Mouse (Mus musculus): ENCODE data around the gene Top3b. TPM values are rescaled to one million over a fixed set of nuclear protein-coding genes. Genes with fewer than 3 reads are reported as not detected.
A peak's percentile ranks its signal among the peaks of the same experiment; 100 is the strongest.

Top3b gene
- polyA plus RNA-seq (2012; rRNA removed): 86.6 and 87.1 TPM in 2 replicates

GRCm38 (mm10) chr16:16870617-16871331 lies at the start of gene Top3b, which contains the start of gene Vpreb1:
Gene Top3b, plus strand, starts transcription at chr16:16870736.
Gene Vpreb1, minus strand, starts transcription at chr16:16870843.
- peaks cover 3% of the 10 kb centered on the region for H3K4me1 ChIP-seq (ENCODE audit: control insufficient read depth, insufficient read depth, low read length)
- H3K4me3 ChIP-seq (ENCODE audit: control insufficient read depth, low read depth, low read length): peak within 1 kb of the TSS; percentile 94
- TF ChIP-seq CTCF (IDR thresholded peaks at IDR 0.05; ENCODE audit: control insufficient read depth, insufficient read depth, insufficient replicate concordance, low read depth, low read length) (peak; percentile 21; the same call in 1 of the 2 replicates), POLR2A (IDR thresholded peaks at IDR 0.05; ENCODE audit: control insufficient read depth, low read depth, low read length) (peak; percentile 92)
- H3K27me3 ChIP-seq (ENCODE audit: control insufficient read depth, insufficient read depth, low read length): no peaks in the 10 kb centered on the region
- no peaks in the 10 kb centered on the region for H3K36me3 ChIP-seq (ENCODE audit: control insufficient read depth, insufficient read depth, low read length)
- peak within 1 kb of the TSS; percentile 85 for H3K27ac ChIP-seq (ENCODE audit: control insufficient read depth, insufficient read depth, low read depth, low read length)

- peaks cover 7% of the 10 kb centered on the region for H3K4me1 ChIP-seq (ENCODE audit: control insufficient read depth, insufficient read depth, low read length)
- TF ChIP-seq POLR2A (IDR thresholded peaks at IDR 0.05; ENCODE audit: control insufficient read depth, low read depth, low read length) (no peak), CTCF (IDR thresholded peaks at IDR 0.05; ENCODE audit: control insufficient read depth, insufficient read depth, insufficient replicate concordance, low read depth, low read length) (no peak)
- H3K4me3 ChIP-seq (ENCODE audit: control insufficient read depth, low read depth, low read length): no peak overlapping the region
- no peak overlapping the region for H3K27ac ChIP-seq (ENCODE audit: control insufficient read depth, insufficient read depth, low read depth, low read length)
- H3K27me3 ChIP-seq (ENCODE audit: control insufficient read depth, insufficient read depth, low read length): no peaks in the 10 kb centered on the region
- no peaks in the 10 kb centered on the region; the same call in 1 of the 2 replicates for H3K36me3 ChIP-seq (ENCODE audit: control insufficient read depth, insufficient read depth, low read length)
Observed at GRCm38 (mm10) chr16:16825476-16825875, 45.1 kb upstream of the Top3b start.

GRCm38 (mm10) chr16:16826223-16826622 lies 44.3 kb upstream of the Top3b start:
- Histone ChIP-seq H3K27ac (ENCODE audit: control insufficient read depth, insufficient read depth, low read depth, low read length) (no peak overlapping the region), H3K27me3 (ENCODE audit: control insufficient read depth, insufficient read depth, low read length) (no peaks in the 10 kb centered on the region)
- TF ChIP-seq CTCF (IDR thresholded peaks at IDR 0.05; ENCODE audit: control insufficient read depth, insufficient read depth, insufficient replicate concordance, low read depth, low read length) (no peak), POLR2A (IDR thresholded peaks at IDR 0.05; ENCODE audit: control insufficient read depth, low read depth, low read length) (no peak)

GRCm38 (mm10) chr16:16828757-16829615 lies 41.5 kb upstream of the Top3b start, which contains the start of gene Spag6l:
Gene Spag6l, minus strand, starts transcription at chr16:16829456.
- peak; percentile 31; the same call in 1 of the 2 replicates for TF ChIP-seq CTCF (IDR thresholded peaks at IDR 0.05; ENCODE audit: control insufficient read depth, insufficient read depth, insufficient replicate concordance, low read depth, low read length)
- peak; percentile 97; the same call in 1 of the 2 replicates for TF ChIP-seq POLR2A (IDR thresholded peaks at IDR 0.05; ENCODE audit: control insufficient read depth, low read depth, low read length)
- peaks cover 7% of the 10 kb centered on the region for H3K4me1 ChIP-seq (ENCODE audit: control insufficient read depth, insufficient read depth, low read length)
- peak within 1 kb of the TSS; percentile 93 for H3K27ac ChIP-seq (ENCODE audit: control insufficient read depth, insufficient read depth, low read depth, low read length)
- peak within 1 kb of the TSS; percentile 96 for H3K4me3 ChIP-seq (ENCODE audit: control insufficient read depth, low read depth, low read length)
- H3K36me3 ChIP-seq (ENCODE audit: control insufficient read depth, insufficient read depth, low read length): no peaks in the 10 kb centered on the region; the same call in 1 of the 2 replicates
- no peaks in the 10 kb centered on the region for H3K27me3 ChIP-seq (ENCODE audit: control insufficient read depth, insufficient read depth, low read length)

More at GRCm38 (mm10) chr16:16826223-16826622, 44.3 kb upstream of the Top3b start:
- peaks cover 7% of the 10 kb centered on the region for H3K4me1 ChIP-seq (ENCODE audit: control insufficient read depth, insufficient read depth, low read length)
- no peaks in the 10 kb centered on the region; the same call in 1 of the 2 replicates for H3K36me3 ChIP-seq (ENCODE audit: control insufficient read depth, insufficient read depth, low read length)
- no peak overlapping the region for H3K4me3 ChIP-seq (ENCODE audit: control insufficient read depth, low read depth, low read length)

GRCm38 (mm10) chr16:16829671-16830070 lies 40.9 kb upstream of the Top3b start:
- TF ChIP-seq CTCF (IDR thresholded peaks at IDR 0.05; ENCODE audit: control insufficient read depth, insufficient read depth, insufficient replicate concordance, low read depth, low read length): no peak
- TF ChIP-seq POLR2A (IDR thresholded peaks at IDR 0.05; ENCODE audit: control insufficient read depth, low read depth, low read length): no peak
- Histone ChIP-seq H3K27me3 (ENCODE audit: control insufficient read depth, insufficient read depth, low read length) (no peaks in the 10 kb centered on the region), H3K4me1 (ENCODE audit: control insufficient read depth, insufficient read depth, low read length) (peaks cover 7% of the 10 kb centered on the region), H3K4me3 (ENCODE audit: control insufficient read depth, low read depth, low read length) (peak overlapping the region; percentile 96; the same call in 1 of the 2 replicates), H3K36me3 (ENCODE audit: control insufficient read depth, insufficient read depth, low read length) (no peaks in the 10 kb centered on the region; the same call in 1 of the 2 replicates), H3K27ac (ENCODE audit: control insufficient read depth, insufficient read depth, low read depth, low read length) (peak overlapping the region; percentile 93; the same call in 1 of the 2 replicates)

- Histone ChIP-seq H3K4me1 (ENCODE audit: control insufficient read depth, insufficient read depth, low read length) (no peaks in the 10 kb centered on the region), H3K4me3 (ENCODE audit: control insufficient read depth, low read depth, low read length) (no peak overlapping the region), H3K36me3 (ENCODE audit: control insufficient read depth, insufficient read depth, low read length) (no peaks in the 10 kb centered on the region), H3K27ac (ENCODE audit: control insufficient read depth, insufficient read depth, low read depth, low read length) (no peak overlapping the region), H3K27me3 (ENCODE audit: control insufficient read depth, insufficient read depth, low read length) (no peaks in the 10 kb centered on the region)
- TF ChIP-seq CTCF (IDR thresholded peaks at IDR 0.05; ENCODE audit: control insufficient read depth, insufficient read depth, insufficient replicate concordance, low read depth, low read length): no peak
- TF ChIP-seq POLR2A (IDR thresholded peaks at IDR 0.05; ENCODE audit: control insufficient read depth, low read depth, low read length): no peak
Observed at GRCm38 (mm10) chr16:16849196-16849595, 21.3 kb upstream of the Top3b start.
